Mouse (Mus musculus): ENCODE data around the gene Rbfox1.

Gene Rbfox1

GRCm38 (mm10) chr16:7374146-7374545, 1489.0 kb downstream of the Rbfox1 start:
- no peak for DNase-seq (ENCODE audit: low spot score)

GRCm38 (mm10) chr16:7374674-7375073, 1489.5 kb downstream of the Rbfox1 start:
- DNase-seq (ENCODE audit: low spot score) = no peak

GRCm38 (mm10) chr16:7396101-7396500, 1510.9 kb downstream of the Rbfox1 start:
- DNase-seq (ENCODE audit: low spot score) = no peak

GRCm38 (mm10) chr16:7404766-7405492, 1519.8 kb downstream of the Rbfox1 start:
- DNase-seq (ENCODE audit: low spot score) = no peak

GRCm38 (mm10) chr16:7407862-7408640, 1522.9 kb downstream of the Rbfox1 start:
- no peak for DNase-seq (ENCODE audit: low spot score)

GRCm38 (mm10) chr16:7419655-7420281, 1534.6 kb downstream of the Rbfox1 start:
- DNase-seq (ENCODE audit: low spot score) = no peak

- no peak for DNase-seq (ENCODE audit: low spot score)
Observed at GRCm38 (mm10) chr16:7425386-7426089, 1540.4 kb downstream of the Rbfox1 start.

- no peak for DNase-seq (ENCODE audit: low spot score)
Observed at GRCm38 (mm10) chr16:7433296-7433695, 1548.1 kb downstream of the Rbfox1 start.

- DNase-seq (ENCODE audit: low spot score) = no peak
Observed at GRCm38 (mm10) chr16:7446791-7447290, 1561.7 kb downstream of the Rbfox1 start.

GRCm38 (mm10) chr16:7447718-7448649, 1562.8 kb downstream of the Rbfox1 start:
- DNase-seq (ENCODE audit: low spot score) = no peak

GRCm38 (mm10) chr16:7451193-7451592, 1566.0 kb downstream of the Rbfox1 start:
- no peak for DNase-seq (ENCODE audit: low spot score)

- DNase-seq (ENCODE audit: low spot score) = no peak
Observed at GRCm38 (mm10) chr16:7457571-7457970, 1572.4 kb downstream of the Rbfox1 start.

Measured in ovary, postnatal 10 days (tissue).